Mouse (Mus musculus) heart, embryonic 13.5 days (tissue): ENCODE data around the gene Olfr93. TPM values are rescaled to one million over a fixed set of nuclear protein-coding genes. Genes with fewer than 3 reads are reported as not detected.

Experiments used
- ATAC-seq: fragments of 200-750 bp; cut with Nextera tagmentation; 2 replicates; pipeline ENCODE4 v1.8.0; 2017; ENCODE audit warnings: moderate TSS enrichment; ENCODE audit not compliant: insufficient number of reproducible peaks, low FRiP score, low TSS enrichment; ENCODE audit errors: extremely low read depth
- H3K27ac ChIP-seq: fragments of 300-500 bp; sonication (generic); replicated peaks from 2 replicates; pipeline ENCODE4 v1.5.1; 2015; ENCODE audit warnings: moderate library complexity, mild to moderate bottlenecking, inconsistent platforms
- H3K27me3 ChIP-seq: fragments of 300-500 bp; sonication (generic); replicated peaks from 2 replicates; pipeline ENCODE4 v1.6.1; 2015; ENCODE audit warnings: mild to moderate bottlenecking, inconsistent platforms
- H3K36me3 ChIP-seq: fragments of 300-500 bp; sonication (generic); 2 replicates; pipeline ENCODE4 v1.6.1; 2015; ENCODE audit warnings: mild to moderate bottlenecking, inconsistent platforms
- H3K4me1 ChIP-seq: fragments of 300-500 bp; sonication (generic); 2 replicates; pipeline ENCODE4 v1.6.1; 2015; ENCODE audit warnings: inconsistent platforms
- H3K4me2 ChIP-seq: fragments of 300-500 bp; sonication (generic); 2 replicates; pipeline ENCODE4 v1.6.1; 2015; ENCODE audit warnings: inconsistent platforms, mild to moderate bottlenecking, moderate library complexity
- H3K4me3 ChIP-seq: fragments of 300-500 bp; sonication (generic); 2 replicates; pipeline ENCODE4 v1.5.1; 2015; ENCODE audit warnings: moderate library complexity, mild to moderate bottlenecking, inconsistent platforms
- H3K9ac ChIP-seq: fragments of 300-500 bp; sonication (generic); 2 replicates; pipeline ENCODE4 v1.6.1; 2015; ENCODE audit warnings: inconsistent platforms, mild to moderate bottlenecking, moderate library complexity
- H3K9me3 ChIP-seq: fragments of 300-500 bp; sonication (generic); 2 replicates; pipeline ENCODE4 v1.6.1; 2016; ENCODE audit warnings: inconsistent platforms
- WGBS: fragments of 180-500 bp; shearing (Covaris S2); methylation state at CpG from one replicate; pipeline ENCODE4 v1.1.7; 2015; ENCODE audit warnings: mixed read lengths; 5-methylcytosine and 5-hydroxymethylcytosine counted together
- polyA plus RNA-seq: library from polyadenylated mRNA; unstranded; fragments of >200 nt; fragmentation: Nextera tagmentation; extraction: Ambion mirVana; gene quantifications from 2 replicates; pipeline ENCODE4 v1.2.1, GENCODE M21; 2015

Gene Olfr93
- polyA plus RNA-seq, 1 experiment from 2014 or later, result not detected

- no peaks in the 10 kb centered on the region for H3K36me3 ChIP-seq
- no peak within 1 kb of the TSS for H3K27ac ChIP-seq
- H3K9ac ChIP-seq, result no peak within 1 kb of the TSS
- H3K4me3 ChIP-seq, result no peak within 1 kb of the TSS
- H3K4me1 ChIP-seq, result no peaks in the 10 kb centered on the region
- H3K9me3 ChIP-seq, result no peaks in the 10 kb centered on the region
- no peak within 1 kb of the TSS for H3K4me2 ChIP-seq
- WGBS, result 74% methylated on average over 2 of the region's 2 CpGs
- no peaks in the 10 kb centered on the region for H3K27me3 ChIP-seq
- no peak for ATAC-seq
These were observed 41.3 kb downstream of the Olfr93 start, which contains the start of gene Olfr92 for GRCm38 (mm10) chr17:37119988-37120387. Olfr92 (minus strand) TSS chr17:37120088.

- no peak within 1 kb of the TSS for H3K4me2 ChIP-seq
- no peak for ATAC-seq
- no peak within 1 kb of the TSS for H3K9ac ChIP-seq
These were observed 63.1 kb downstream of the Olfr93 start, which contains the start of gene Olfr91 for GRCm38 (mm10) chr17:37098178-37098577. Olfr91 (minus strand) TSS chr17:37098278.

GRCm38 (mm10) chr17:37093289-37093688, 68.0 kb downstream of the Olfr93 start:
- no peak for ATAC-seq
- H3K4me3 ChIP-seq, result no peak overlapping the region
- H3K27ac ChIP-seq, result no peak overlapping the region
- no peak overlapping the region for H3K4me2 ChIP-seq
- H3K9me3 ChIP-seq, result no peaks in the 10 kb centered on the region
- no peaks in the 10 kb centered on the region for H3K36me3 ChIP-seq
- no peaks in the 10 kb centered on the region for H3K4me1 ChIP-seq
- no peaks in the 10 kb centered on the region for H3K27me3 ChIP-seq
- H3K9ac ChIP-seq, result no peak overlapping the region
- 64% methylated on average over 5 of the region's 5 CpGs for WGBS

More at GRCm38 (mm10) chr17:37098178-37098577, 63.1 kb downstream of the Olfr93 start, which contains the start of gene Olfr91:
- Histone ChIP-seq H3K27ac (no peak within 1 kb of the TSS), H3K9me3 (no peaks in the 10 kb centered on the region), H3K36me3 (no peaks in the 10 kb centered on the region), H3K4me1 (no peaks in the 10 kb centered on the region), H3K27me3 (no peaks in the 10 kb centered on the region), H3K4me3 (no peak within 1 kb of the TSS)
- 74% methylated on average over 1 of the region's 1 CpGs for WGBS

GRCm38 (mm10) chr17:37092198-37092597, 69.1 kb downstream of the Olfr93 start:
- Histone ChIP-seq H3K4me2 (no peak overlapping the region), H3K9ac (no peak overlapping the region), H3K9me3 (no peaks in the 10 kb centered on the region), H3K36me3 (no peaks in the 10 kb centered on the region), H3K4me1 (no peaks in the 10 kb centered on the region), H3K4me3 (no peak overlapping the region), H3K27ac (no peak overlapping the region), H3K27me3 (no peaks in the 10 kb centered on the region)
- WGBS, result 67% methylated on average over 1 of the region's 1 CpGs
- no peak for ATAC-seq

Other genes with a start within 250 kb of the Olfr93 start
- gene Rnf39, start 218.6 kb downstream of the Olfr93 start, polyA plus RNA-seq, result 0.17 and 0.28 TPM in 2 replicates
- 78.0 and 90.7 TPM in 2 replicates for gene Ppp1r11, start 209.8 kb downstream of the Olfr93 start, polyA plus RNA-seq
- gene Znrd1, start 202.9 kb downstream of the Olfr93 start, polyA plus RNA-seq, result 39.2 and 45.8 TPM in 2 replicates
- gene Znrd1as, start 202.9 kb downstream of the Olfr93 start, polyA plus RNA-seq, result 6.2 and 7.2 TPM in 2 replicates
- not detected in 2 replicates for gene 2410137M14Rik, start 180.3 kb downstream of the Olfr93 start, polyA plus RNA-seq
- gene H2-M5, start 172.0 kb downstream of the Olfr93 start, polyA plus RNA-seq, result 0.24 and 0.36 TPM in 2 replicates
- gene Zfp57, start 160.3 kb downstream of the Olfr93 start, polyA plus RNA-seq, result 42.5 and 45.5 TPM in 2 replicates
- gene Mog, start 138.1 kb downstream of the Olfr93 start, polyA plus RNA-seq, result not detected in 2 replicates
- gene Gabbr1, start 115.5 kb downstream of the Olfr93 start, polyA plus RNA-seq, result 4.5 and 6.9 TPM in 2 replicates
- gene Olfr90, start 73.0 kb downstream of the Olfr93 start, polyA plus RNA-seq, result not detected in 2 replicates
- gene Olfr91, start 63.2 kb downstream of the Olfr93 start, polyA plus RNA-seq, result not detected in 2 replicates
- gene Olfr92, start 41.4 kb downstream of the Olfr93 start, polyA plus RNA-seq, result not detected in 2 replicates
- gene Ubd, start 32.4 kb upstream of the Olfr93 start, polyA plus RNA-seq, result not detected in 2 replicates
- not detected in 2 replicates for gene Olfr94, start 39.5 kb upstream of the Olfr93 start, polyA plus RNA-seq
- not detected in 2 replicates for gene Olfr95, start 51.6 kb upstream of the Olfr93 start, polyA plus RNA-seq
- gene Olfr96, start 58.7 kb upstream of the Olfr93 start, polyA plus RNA-seq, result not detected in 2 replicates
- not detected in 2 replicates for gene Olfr97, start 75.8 kb upstream of the Olfr93 start, polyA plus RNA-seq
- gene Olfr98, start 102.3 kb upstream of the Olfr93 start, polyA plus RNA-seq, result not detected in 2 replicates
- 0.80 and 1.0 TPM in 2 replicates for gene H2-M3, start 108.7 kb upstream of the Olfr93 start, polyA plus RNA-seq
- gene Olfr99, start 122.0 kb upstream of the Olfr93 start, polyA plus RNA-seq, result not detected in 2 replicates
- gene Olfr101, start 142.8 kb upstream of the Olfr93 start, polyA plus RNA-seq, result not detected in 2 replicates
- not detected in 2 replicates for gene Olfr102, start 155.6 kb upstream of the Olfr93 start, polyA plus RNA-seq
- gene Olfr103, start 178.2 kb upstream of the Olfr93 start, polyA plus RNA-seq, result not detected in 2 replicates
- gene Olfr104-ps, start 198.1 kb upstream of the Olfr93 start, polyA plus RNA-seq, result not detected in 2 replicates
- gene Olfr105-ps, start 217.5 kb upstream of the Olfr93 start, polyA plus RNA-seq, result not detected in 2 replicates
- not detected in 2 replicates for gene Olfr106-ps, start 228.9 kb upstream of the Olfr93 start, polyA plus RNA-seq
- not detected in 2 replicates for gene Olfr107, start 237.7 kb upstream of the Olfr93 start, polyA plus RNA-seq